Mouse (Mus musculus): ENCODE measurements around the gene Nle1.

Gene Nle1

GRCm38 (mm10) chr11:82869506-82870172, 38.6 kb downstream of the Nle1 start:
- no peak for DNase-seq (ENCODE audit: low spot score)

- no peak for DNase-seq (ENCODE audit: low spot score)
Observed at GRCm38 (mm10) chr11:82867956-82868355, 40.3 kb downstream of the Nle1 start.

GRCm38 (mm10) chr11:82866850-82867564, 41.2 kb downstream of the Nle1 start:
- DNase-seq (ENCODE audit: low spot score) = no peak

DNA sequence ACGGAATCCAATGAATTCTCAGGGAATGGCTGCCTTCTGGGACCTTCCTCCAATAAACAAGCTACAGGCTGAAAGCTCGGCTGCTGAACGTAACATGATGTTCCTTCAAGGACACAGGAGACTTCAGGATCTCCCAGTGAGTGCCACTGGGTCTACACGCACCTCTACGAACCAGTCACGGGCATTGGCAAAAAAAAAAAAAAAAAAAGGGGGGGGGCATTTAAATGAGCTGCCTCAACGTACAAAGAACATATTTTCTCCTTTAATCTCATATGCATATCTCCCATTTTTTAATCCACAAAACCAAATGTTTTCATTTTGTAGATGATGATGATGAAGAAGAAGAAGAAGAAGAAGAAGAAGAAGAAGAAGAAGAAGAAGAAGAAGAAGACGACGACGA, 42.3 kb downstream of the Nle1 start:
- DNase-seq (ENCODE audit: low spot score) = no peak

- DNase-seq (ENCODE audit: low spot score) = no peak
Observed at GRCm38 (mm10) chr11:82863488-82863931, 44.7 kb downstream of the Nle1 start.

DNA sequence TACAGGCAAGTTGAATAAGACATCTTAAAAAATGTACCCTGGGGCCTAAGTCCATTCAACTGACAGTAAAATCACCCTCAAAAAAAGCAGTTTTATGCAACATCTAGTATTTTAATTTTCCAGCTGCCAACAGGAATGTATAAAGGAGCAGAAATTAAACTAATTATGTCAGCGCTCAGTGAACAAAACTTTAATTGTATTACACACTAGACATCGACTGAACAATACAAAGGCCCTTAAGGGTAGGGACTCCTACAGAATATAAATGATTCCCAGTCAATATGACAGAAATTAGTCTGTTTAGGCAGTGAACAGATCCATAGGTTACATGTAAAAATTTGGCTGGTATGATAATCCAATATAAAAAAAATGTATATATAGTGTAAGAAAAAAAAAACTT, 45.2 kb downstream of the Nle1 start:
- no peak for DNase-seq (ENCODE audit: low spot score)

GRCm38 (mm10) chr11:82862638-82863037, 45.6 kb downstream of the Nle1 start:
- no peak for DNase-seq (ENCODE audit: low spot score)

GRCm38 (mm10) chr11:82861558-82861957, 46.7 kb downstream of the Nle1 start:
- no peak for DNase-seq (ENCODE audit: low spot score)

DNA sequence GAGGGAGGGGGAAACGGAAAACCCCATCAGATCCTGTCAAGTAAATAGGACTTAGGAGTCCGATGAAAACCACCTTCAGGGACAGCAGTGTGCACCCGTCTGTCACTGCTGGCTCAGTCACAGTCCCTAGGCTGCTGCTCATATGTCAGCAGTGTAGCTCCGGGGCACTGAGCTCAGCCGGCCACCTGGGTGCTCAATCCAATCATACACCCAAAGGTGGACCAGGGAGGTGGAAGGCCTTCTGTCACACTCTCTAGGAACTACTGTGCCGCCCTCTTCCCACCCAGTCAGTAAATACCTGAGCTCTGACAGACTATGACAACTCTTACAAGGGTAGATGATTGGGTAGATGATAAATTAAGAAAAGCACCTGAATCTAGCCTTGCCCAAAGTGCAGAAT, 47.5 kb downstream of the Nle1 start:
- no peak for DNase-seq (ENCODE audit: low spot score)

DNA sequence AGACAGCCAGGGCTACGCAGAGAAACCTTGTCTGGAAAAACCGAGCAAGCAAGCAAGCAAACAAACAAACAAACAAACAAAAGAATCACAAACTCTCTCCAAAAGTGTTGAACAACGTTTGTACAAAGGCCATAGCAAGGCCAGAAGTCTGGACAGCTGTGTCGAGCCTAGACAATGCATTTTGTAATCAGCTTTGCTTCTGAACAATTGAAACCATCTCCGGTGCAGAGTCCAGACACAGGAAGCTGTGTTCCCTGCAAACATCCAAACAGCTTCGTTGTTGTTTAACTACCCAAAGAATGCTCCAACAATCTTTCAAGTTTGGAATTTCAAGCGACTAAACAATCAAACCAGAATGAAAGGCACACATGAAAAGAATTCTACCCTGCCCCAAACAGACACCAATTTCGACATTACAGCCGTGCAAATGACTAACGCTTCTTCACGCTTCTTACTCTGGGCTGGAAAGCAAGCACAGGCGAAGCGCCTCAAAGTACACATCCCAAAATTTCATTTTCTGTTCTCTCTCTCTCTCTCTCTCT, 50.8 kb downstream of the Nle1 start:
- no peak for DNase-seq (ENCODE audit: low spot score)

DNA sequence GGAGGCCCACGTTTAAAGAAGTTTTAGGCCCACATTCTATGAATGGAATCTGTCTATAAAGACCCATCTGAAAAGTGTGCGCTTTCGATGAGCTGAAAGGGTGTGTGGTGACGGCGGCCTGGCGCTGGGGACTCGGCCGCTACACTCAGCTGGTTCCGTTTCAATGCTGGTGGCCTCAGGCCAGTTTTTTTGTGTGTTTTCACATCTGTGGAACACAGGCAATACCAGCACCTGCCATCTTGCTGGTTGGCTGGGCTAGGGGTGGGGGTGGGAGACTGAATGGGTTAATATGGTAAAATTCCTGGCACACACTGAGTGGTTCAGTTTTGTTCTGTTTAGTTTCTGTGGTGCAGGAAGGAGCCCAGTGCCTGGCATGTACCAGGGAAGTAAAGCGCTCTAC, 52.2 kb downstream of the Nle1 start:
- DNase-seq (ENCODE audit: low spot score) = no peak

DNA sequence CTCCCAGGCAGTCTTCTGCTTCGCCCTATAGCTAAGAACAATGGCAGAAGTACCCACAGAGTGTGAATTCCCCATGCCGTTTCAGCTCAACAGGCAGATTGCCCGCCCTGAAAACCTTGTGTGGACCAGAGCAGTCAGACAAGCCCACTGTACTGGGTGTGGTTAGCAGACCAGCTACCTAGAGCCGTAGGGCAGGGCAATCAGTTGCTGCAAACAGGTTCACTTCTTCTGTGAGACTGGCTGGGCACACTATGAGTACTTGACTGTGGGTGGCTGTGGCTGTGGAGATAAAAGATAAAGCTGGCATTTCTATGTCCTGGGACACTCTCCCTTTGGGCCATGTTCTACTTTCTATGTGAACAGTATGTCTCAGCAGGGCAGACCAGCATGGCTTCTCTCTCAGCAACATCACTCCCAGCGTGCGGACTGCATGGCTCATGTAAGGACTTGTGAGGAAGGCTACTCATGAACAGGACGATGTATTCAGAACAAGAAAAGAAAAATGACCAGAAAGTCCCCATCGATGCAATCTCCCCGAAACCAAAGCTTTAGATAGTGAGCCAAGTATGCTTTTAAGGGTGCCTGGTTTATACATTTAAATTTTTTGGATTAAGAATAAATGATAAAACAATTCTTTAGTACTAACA, 52.8 kb downstream of the Nle1 start:
- DNase-seq (ENCODE audit: low spot score) = no peak

DNA sequence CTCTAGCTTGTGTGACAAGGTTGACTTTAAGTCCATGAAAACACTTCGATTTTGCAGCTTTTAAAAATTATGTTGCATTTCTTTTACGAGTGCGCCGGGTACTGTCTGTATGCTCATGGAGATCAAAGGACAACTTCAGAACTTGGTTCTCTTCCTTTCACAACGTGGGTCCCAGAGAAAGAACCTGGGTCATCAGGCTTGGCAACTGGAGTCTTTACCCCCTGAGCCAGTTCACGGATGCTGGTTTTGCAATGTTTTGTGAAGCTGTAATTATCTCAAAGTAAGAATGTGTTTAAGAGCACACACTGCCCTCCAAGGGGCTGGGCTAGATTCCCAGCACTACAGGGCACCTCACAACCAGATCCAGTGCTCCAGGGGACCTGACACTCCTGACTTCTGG, 54.1 kb downstream of the Nle1 start:
- DNase-seq (ENCODE audit: low spot score) = no peak

- no peak for DNase-seq (ENCODE audit: low spot score)
Observed at GRCm38 (mm10) chr11:82852958-82853357, 55.3 kb downstream of the Nle1 start.

DNA sequence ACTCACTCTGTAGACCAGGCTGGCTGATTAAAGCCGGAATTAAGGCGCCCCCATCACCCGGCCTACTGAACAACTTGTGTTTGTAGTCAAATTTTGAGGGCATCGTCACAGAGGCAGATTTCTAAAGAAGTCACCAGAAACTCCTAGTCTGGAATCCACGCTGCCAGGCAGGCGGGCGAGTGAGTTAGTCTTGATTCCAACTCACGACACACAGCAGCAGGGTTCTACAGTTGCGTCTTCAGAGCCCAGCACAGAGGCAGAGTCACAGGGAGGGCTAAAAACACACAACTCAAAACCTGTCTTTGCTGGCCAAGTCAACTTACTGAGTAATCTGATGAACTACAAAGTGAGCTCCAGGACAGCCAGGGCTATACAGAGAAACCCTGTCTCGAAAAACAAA, 55.7 kb downstream of the Nle1 start:
- no peak for DNase-seq (ENCODE audit: low spot score)

GRCm38 (mm10) chr11:82852115-82852514, 56.1 kb downstream of the Nle1 start:
- no peak for DNase-seq (ENCODE audit: low spot score)
